Mouse (Mus musculus): ENCODE results near the gene Imp4.
"Not testable (repeated sequence)": the region's sequence is repeated elsewhere in the genome, so short reads cannot be mapped to it uniquely, and the experiment has no call there.

The Imp4 gene

GRCm38 (mm10) chr1:34439215-34439960 lies at the start of gene Imp4, which contains the start of gene Ccdc115:
TSS of gene Imp4 (plus strand) at chr1:34439851.
TSS of gene Ccdc115 (minus strand) at chr1:34439672.
- peak; percentile 98 for DNase-seq

- DNase-seq: no peak
Observed at GRCm38 (mm10) chr1:34396321-34396720, 43.3 kb upstream of the Imp4 start.

GRCm38 (mm10) chr1:34399182-34399953 lies 40.3 kb upstream of the Imp4 start:
- DNase-seq: peak; percentile 35

GRCm38 (mm10) chr1:34428466-34428865 lies 11.2 kb upstream of the Imp4 start:
- DNase-seq: no peak

- no peak for DNase-seq
Observed at GRCm38 (mm10) chr1:34429281-34429680, 10.4 kb upstream of the Imp4 start.

- no peak for DNase-seq
Observed at GRCm38 (mm10) chr1:34430981-34431380, 8.7 kb upstream of the Imp4 start.

GRCm38 (mm10) chr1:34431431-34431830 lies 8.2 kb upstream of the Imp4 start:
- no peak for DNase-seq

GRCm38 (mm10) chr1:34432411-34432775 lies 7.3 kb upstream of the Imp4 start:
- peak; percentile 16 for DNase-seq

GRCm38 (mm10) chr1:34432776-34433481 lies 6.7 kb upstream of the Imp4 start:
- DNase-seq: peak; percentile 44

- peak; percentile 29 for DNase-seq
Observed at GRCm38 (mm10) chr1:34433891-34434521, 5.6 kb upstream of the Imp4 start.

GRCm38 (mm10) chr1:34434660-34435160 lies 4.9 kb upstream of the Imp4 start:
- DNase-seq: peak; percentile 95

GRCm38 (mm10) chr1:34435371-34436120 lies 4.1 kb upstream of the Imp4 start:
- DNase-seq: no peak

GRCm38 (mm10) chr1:34436374-34436773 lies 3.3 kb upstream of the Imp4 start:
- no peak for DNase-seq

- DNase-seq: not testable (repeated sequence)
Observed at GRCm38 (mm10) chr1:34437366-34437765, 2.3 kb upstream of the Imp4 start.

- no peak for DNase-seq
Observed at GRCm38 (mm10) chr1:34438381-34439051, 1.1 kb upstream of the Imp4 start.

- no peak for DNase-seq
Observed at GRCm38 (mm10) chr1:34439961-34440630, 445 bp downstream of the Imp4 start.

GRCm38 (mm10) chr1:34443124-34443523 lies 3.5 kb downstream of the Imp4 start:
- DNase-seq: no peak

GRCm38 (mm10) chr1:34458431-34458830 lies 18.8 kb downstream of the Imp4 start:
- no peak for DNase-seq

- DNase-seq: peak; percentile 96
Observed at GRCm38 (mm10) chr1:34459284-34460060, 19.8 kb downstream of the Imp4 start, which contains the start of gene Ptpn18. TSS of gene Ptpn18 (plus strand) at chr1:34459762.

- peak; percentile 61 for DNase-seq
Observed at GRCm38 (mm10) chr1:34460061-34460441, 20.4 kb downstream of the Imp4 start.

Measured in lung, postnatal 36 days (tissue).